Mouse (Mus musculus) lung, embryonic 14.5 days (tissue): Measurements from ENCODE around the gene Slc24a5. TPM values are rescaled to one million over a fixed set of nuclear protein-coding genes. Genes with fewer than 3 reads are reported as not detected.

Source experiments
- ATAC-seq: fragments of 200-750 bp; cut with Nextera tagmentation; 2 replicates; pipeline ENCODE4 v1.8.0; 2017; ENCODE audit warnings: mild to moderate bottlenecking, moderate TSS enrichment, moderate library complexity; ENCODE audit not compliant: insufficient read depth
- DNase-seq: peaks from one replicate; pipeline ENCODE4 v3.0.0-alpha.2; 2015
- H3K27ac ChIP-seq: fragments of 300-500 bp; sonication (generic); 2 replicates; pipeline ENCODE4 v1.5.1; 2014; ENCODE audit warnings: low read depth, mild to moderate bottlenecking, moderate library complexity
- H3K27me3 ChIP-seq: fragments of 300-500 bp; sonication (generic); 2 replicates; pipeline ENCODE4 v1.6.1; 2014; ENCODE audit warnings: low read length, control low read depth; ENCODE audit not compliant: insufficient read depth
- H3K36me3 ChIP-seq: fragments of 300-500 bp; sonication (generic); 2 replicates; pipeline ENCODE4 v1.6.1; 2014; ENCODE audit warnings: control low read depth; ENCODE audit not compliant: insufficient read depth
- H3K4me1 ChIP-seq: fragments of 300-500 bp; sonication (generic); 2 replicates; pipeline ENCODE4 v1.6.1; 2014; ENCODE audit warnings: antibody characterized with exemption, control low read depth; ENCODE audit not compliant: insufficient read depth
- H3K4me2 ChIP-seq: fragments of 300-500 bp; sonication (generic); 2 replicates; pipeline ENCODE4 v1.6.1; 2014; ENCODE audit warnings: mild to moderate bottlenecking
- H3K4me3 ChIP-seq: fragments of 300-500 bp; sonication (generic); 2 replicates; pipeline ENCODE4 v1.5.1; 2014; ENCODE audit warnings: low read depth, low read length
- H3K9ac ChIP-seq: fragments of 300-500 bp; sonication (generic); 2 replicates; pipeline ENCODE4 v1.6.1; 2014
- H3K9me3 ChIP-seq: fragments of 300-500 bp; sonication (generic); 2 replicates; pipeline ENCODE4 v1.6.1; 2016; ENCODE audit warnings: low read depth, low read length, control low read depth
- CTCF ChIP-seq: IDR thresholded peaks from 2 replicates; pipeline ENCODE4 v1.5.1; 2016; ENCODE audit warnings: antibody characterized with exemption, low read depth
- whole genome bisulfite sequencing: fragments of 180-500 bp; shearing (Covaris S2); extraction: QIAGEN DNeasy Blood & Tissue Kit; methylation state at CpG from one replicate; pipeline ENCODE4 v1.1.7; 2014; 5-methylcytosine and 5-hydroxymethylcytosine counted together
- polyA plus RNA-seq: library from polyadenylated mRNA; unstranded; fragments of >200 nt; fragmentation: Nextera tagmentation; extraction: Ambion mirVana; gene quantifications from 2 replicates; pipeline ENCODE4 v1.2.1, GENCODE M21; 2014

Gene Slc24a5
- 4.5 and 5.0 TPM in 2 replicates for polyA plus RNA-seq

DNA sequence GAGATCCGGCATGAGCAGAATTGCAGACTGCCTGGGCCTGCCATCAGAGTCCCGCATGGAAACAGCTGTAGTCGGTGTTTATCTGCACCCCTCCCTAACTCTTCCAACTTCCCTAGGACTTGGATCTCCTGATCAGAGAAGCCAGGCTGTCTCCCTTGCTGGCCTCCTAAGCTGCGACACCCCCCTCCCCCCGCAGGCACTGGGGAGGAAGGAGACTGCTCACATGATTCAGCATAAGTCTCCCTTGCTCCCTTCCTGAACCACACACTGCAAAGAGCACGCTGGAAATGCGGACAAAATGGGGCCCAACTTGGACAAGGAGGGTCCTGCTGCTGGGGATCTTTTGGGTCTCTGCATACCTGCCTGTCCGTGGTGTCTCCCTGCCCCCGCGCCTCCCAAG lies at the start of gene Slc24a5:
TSS of gene Slc24a5 (plus strand) at position 231 of the 400 bp plus-strand sequence.
- Histone ChIP-seq H3K27me3 (no peaks in the 10 kb centered on the region), H3K9ac (no peak within 1 kb of the TSS), H3K4me2 (no peak within 1 kb of the TSS), H3K36me3 (no peaks in the 10 kb centered on the region), H3K4me1 (no peaks in the 10 kb centered on the region), H3K9me3 (no peaks in the 10 kb centered on the region), H3K4me3 (no peak within 1 kb of the TSS), H3K27ac (no peak within 1 kb of the TSS)
- ATAC-seq (peak; percentile 63; the same call in 1 of the 2 replicates), DNase-seq (peak; percentile 35)
- no peak for TF ChIP-seq CTCF
- 41% methylated on average over 10 of the region's 10 CpGs for WGBS

GRCm38 (mm10) chr2:125024386-125024785 lies 43.5 kb upstream of the Slc24a5 start:
- Histone ChIP-seq H3K9ac (no peak overlapping the region), H3K4me2 (no peak overlapping the region), H3K27me3 (no peaks in the 10 kb centered on the region), H3K9me3 (no peaks in the 10 kb centered on the region), H3K4me1 (no peaks in the 10 kb centered on the region; the same call in 1 of the 2 replicates), H3K4me3 (no peak overlapping the region), H3K36me3 (no peaks in the 10 kb centered on the region), H3K27ac (0 out of 2 replicates have a peak overlapping the region, but pooled peaks have one; percentile 10)
- TF ChIP-seq CTCF, result peak; percentile 32; the same call in 1 of the 2 replicates
- WGBS, result 33% methylated on average over 5 of the region's 5 CpGs
- DNase-seq, result peak; percentile 44
- no peak for ATAC-seq

DNA sequence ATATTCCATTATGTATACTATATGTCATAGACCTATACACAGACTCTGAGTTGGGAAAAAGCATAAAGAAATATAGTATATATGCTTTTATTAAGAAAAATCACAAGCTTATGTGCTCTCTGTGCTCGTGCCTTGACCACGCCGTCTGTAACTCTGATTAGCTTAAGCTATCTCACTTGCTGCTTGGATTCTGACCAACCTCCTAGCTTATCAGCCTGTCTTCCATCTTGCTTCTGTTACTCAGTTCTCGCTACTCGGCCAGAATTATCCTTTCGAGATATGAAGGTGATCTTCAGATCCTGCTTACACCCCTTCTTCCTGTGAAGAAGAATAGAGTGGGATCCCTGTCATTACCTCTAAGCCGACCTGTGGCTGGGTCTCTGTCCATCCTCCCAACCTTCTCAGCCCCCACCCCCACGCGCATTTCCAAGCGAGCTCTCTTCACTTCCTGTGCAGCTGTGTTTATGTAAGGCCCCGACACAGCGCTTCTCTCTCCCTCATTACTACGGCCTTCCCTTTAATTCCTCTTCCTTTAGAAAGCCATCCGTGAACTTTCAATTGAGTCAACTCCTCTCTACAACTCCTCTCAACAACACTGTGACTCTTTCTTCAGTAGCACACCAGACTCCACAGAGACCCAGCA lies 41.4 kb upstream of the Slc24a5 start:
- peak; percentile 74 for DNase-seq
- peak; percentile 79 for ATAC-seq
- no peaks in the 10 kb centered on the region; the same call in 1 of the 2 replicates for H3K4me1 ChIP-seq
- no peaks in the 10 kb centered on the region for H3K27me3 ChIP-seq
- no peak overlapping the region for H3K4me3 ChIP-seq
- H3K27ac ChIP-seq, result peak overlapping the region; percentile 44; the same call in 1 of the 2 replicates
- no peak for TF ChIP-seq CTCF
- peak overlapping the region; percentile 25 for H3K4me2 ChIP-seq
- 25% methylated on average over 14 of the region's 14 CpGs for WGBS
- H3K9ac ChIP-seq, result no peak overlapping the region
- H3K9me3 ChIP-seq, result no peaks in the 10 kb centered on the region
- H3K36me3 ChIP-seq, result no peaks in the 10 kb centered on the region

GRCm38 (mm10) chr2:125030591-125030990 lies 37.3 kb upstream of the Slc24a5 start:
- TF ChIP-seq CTCF, result no peak
- DNase-seq (peak; percentile 19), ATAC-seq (no peak)
- H3K4me3 ChIP-seq, result no peak overlapping the region
- H3K27me3 ChIP-seq, result no peaks in the 10 kb centered on the region
- WGBS, result 45% methylated on average over 7 of the region's 7 CpGs
- no peaks in the 10 kb centered on the region; the same call in 1 of the 2 replicates for H3K4me1 ChIP-seq
- H3K36me3 ChIP-seq, result no peaks in the 10 kb centered on the region
- no peak overlapping the region for H3K27ac ChIP-seq
- no peaks in the 10 kb centered on the region for H3K9me3 ChIP-seq
- no peak overlapping the region for H3K9ac ChIP-seq
- H3K4me2 ChIP-seq, result no peak overlapping the region

GRCm38 (mm10) chr2:125031111-125031510 lies 36.8 kb upstream of the Slc24a5 start:
- Histone ChIP-seq H3K4me2 (no peak overlapping the region), H3K4me1 (no peaks in the 10 kb centered on the region; the same call in 1 of the 2 replicates), H3K27ac (no peak overlapping the region), H3K9ac (no peak overlapping the region), H3K27me3 (no peaks in the 10 kb centered on the region), H3K4me3 (no peak overlapping the region), H3K9me3 (no peaks in the 10 kb centered on the region), H3K36me3 (no peaks in the 10 kb centered on the region)
- no peak for TF ChIP-seq CTCF
- DNase-seq (peak; percentile 24), ATAC-seq (no peak)
- 68% methylated on average over 8 of the region's 8 CpGs for WGBS

- H3K9ac ChIP-seq, result no peak overlapping the region
- H3K27me3 ChIP-seq, result no peaks in the 10 kb centered on the region
- no peaks in the 10 kb centered on the region for H3K9me3 ChIP-seq
- ATAC-seq, result no peak
- H3K27ac ChIP-seq, result no peak overlapping the region
- TF ChIP-seq CTCF, result no peak
- DNase-seq, result no peak
- no peaks in the 10 kb centered on the region; the same call in 1 of the 2 replicates for H3K4me1 ChIP-seq
- no peak overlapping the region for H3K4me2 ChIP-seq
- no peaks in the 10 kb centered on the region for H3K36me3 ChIP-seq
- 80% methylated on average over 12 of the region's 12 CpGs for WGBS
- no peak overlapping the region for H3K4me3 ChIP-seq
Observed at GRCm38 (mm10) chr2:125031562-125032257, 36.2 kb upstream of the Slc24a5 start.

DNA sequence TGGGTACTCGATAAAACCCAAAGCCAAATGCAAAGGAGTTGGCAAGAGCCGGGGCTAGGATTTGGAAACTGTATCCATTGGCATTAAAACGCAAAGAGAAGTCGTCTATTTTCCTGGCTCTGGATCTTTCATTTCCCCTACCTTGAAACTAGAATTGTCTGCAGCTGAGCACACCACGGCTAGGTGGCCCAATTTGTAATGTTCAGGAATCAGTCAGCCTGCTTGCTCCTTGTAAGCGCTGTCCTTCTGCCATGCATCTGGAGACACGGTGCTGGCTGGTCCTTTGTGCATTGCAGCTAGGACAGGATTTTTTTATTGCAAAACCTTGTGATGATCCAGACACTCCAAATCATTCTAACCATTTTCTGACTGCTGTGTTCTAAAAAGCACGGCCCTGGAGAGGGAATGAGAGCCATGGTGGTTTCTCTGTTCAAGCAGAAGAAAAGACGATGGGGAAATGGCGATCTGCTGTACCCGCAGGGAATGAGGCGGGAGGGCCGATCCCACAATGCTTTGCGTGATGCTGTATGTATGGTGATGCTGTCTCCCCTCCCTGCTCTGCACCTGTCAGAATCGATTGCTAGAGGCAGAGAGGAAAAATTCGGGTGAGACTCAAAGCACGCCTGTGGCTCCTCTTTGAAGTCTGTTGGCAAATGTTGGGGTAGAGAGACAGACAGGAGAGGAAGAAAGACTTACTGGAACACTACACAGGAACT lies 35.5 kb upstream of the Slc24a5 start:
- H3K27ac ChIP-seq, result no peak overlapping the region
- H3K4me2 ChIP-seq, result no peak overlapping the region
- H3K9me3 ChIP-seq, result no peaks in the 10 kb centered on the region
- H3K4me1 ChIP-seq, result no peaks in the 10 kb centered on the region
- no peak for TF ChIP-seq CTCF
- H3K9ac ChIP-seq, result no peak overlapping the region
- DNase-seq (no peak), ATAC-seq (no peak)
- H3K27me3 ChIP-seq, result no peaks in the 10 kb centered on the region
- WGBS, result 68% methylated on average over 17 of the region's 17 CpGs
- H3K4me3 ChIP-seq, result no peak overlapping the region
- no peaks in the 10 kb centered on the region for H3K36me3 ChIP-seq
